Mouse (Mus musculus) lung, adult 2 months (tissue): Measurements from ENCODE around the gene Zscan20.

Experiments used
- CTCF ChIP-seq: fragments of 200-500 bp; IDR thresholded peaks from 2 replicates; pipeline ENCODE4 v1.5.1; 2011; ENCODE audit warnings: mild to moderate bottlenecking, low read length, control low read depth; ENCODE audit not compliant: insufficient read depth
- POLR2A ChIP-seq: fragments of 200-500 bp; IDR thresholded peaks from 2 replicates; pipeline ENCODE4 v1.6.1; 2011; ENCODE audit warnings: low read depth, mild to moderate bottlenecking, control low read depth, low read length, borderline replicate concordance; ENCODE audit errors: extremely low read depth

- no peak for TF ChIP-seq CTCF
- TF ChIP-seq POLR2A = peak; percentile 63; the same call in 1 of the 2 replicates
Measured at GRCm38 (mm10) chr4:128609925-128610402, at the start of gene Zscan20.
